Mouse (Mus musculus) mature B cell (primary cell): ENCODE results near the gene Mgat4b.

ENCODE experiments used
- in situ Hi-C: fragments of 300-500 bp; cut with MboI; formaldehyde crosslinking; loops from 2 replicates; pipeline ENCODE4 v1.14.3; 2019

Mgat4b gene

GRCm38 (mm10) chr11:50252166-50252565 lies 41.5 kb downstream of the Mgat4b start:
- in situ Hi-C loops, result no loop called here

GRCm38 (mm10) chr11:50252684-50253265 lies 42.1 kb downstream of the Mgat4b start:
- in situ Hi-C loops, result no loop called here

GRCm38 (mm10) chr11:50253393-50253792 lies 42.7 kb downstream of the Mgat4b start:
- in situ Hi-C loops, result no loop called here

GRCm38 (mm10) chr11:50254010-50254580 lies 43.4 kb downstream of the Mgat4b start:
- in situ Hi-C loops, result no loop called here

GRCm38 (mm10) chr11:50256615-50257014 lies 45.9 kb downstream of the Mgat4b start:
- in situ Hi-C loops, result no loop called here

- in situ Hi-C loops, result no loop called here
Measured at GRCm38 (mm10) chr11:50258310-50258709, 47.6 kb downstream of the Mgat4b start.

- in situ Hi-C loops, result no loop called here
Measured at GRCm38 (mm10) chr11:50262020-50262419, 51.3 kb downstream of the Mgat4b start.

- in situ Hi-C loops, result no loop called here
Measured at GRCm38 (mm10) chr11:50263198-50263597, 52.5 kb downstream of the Mgat4b start.

- in situ Hi-C loops, result no loop called here
Measured at GRCm38 (mm10) chr11:50265931-50266330, 55.2 kb downstream of the Mgat4b start.

GRCm38 (mm10) chr11:50266997-50267396 lies 56.3 kb downstream of the Mgat4b start:
- in situ Hi-C loops, result no loop called here

GRCm38 (mm10) chr11:50269163-50269562 lies 58.5 kb downstream of the Mgat4b start:
- in situ Hi-C loops, result no loop called here

- in situ Hi-C loops, result no loop called here
Measured at GRCm38 (mm10) chr11:50269885-50270284, 59.2 kb downstream of the Mgat4b start.

GRCm38 (mm10) chr11:50272819-50273218 lies 62.1 kb downstream of the Mgat4b start:
- in situ Hi-C loops, result no loop called here

- in situ Hi-C loops, result no loop called here
Measured at GRCm38 (mm10) chr11:50275077-50275476, 64.4 kb downstream of the Mgat4b start.

- in situ Hi-C loops, result no loop called here
Measured at GRCm38 (mm10) chr11:50275568-50276151, 65.0 kb downstream of the Mgat4b start.

- in situ Hi-C loops, result no loop called here
Measured at GRCm38 (mm10) chr11:50277025-50277424, 66.3 kb downstream of the Mgat4b start.

- in situ Hi-C loops, result no loop called here
Measured at GRCm38 (mm10) chr11:50277706-50278105, 67.0 kb downstream of the Mgat4b start.

GRCm38 (mm10) chr11:50279005-50279404 lies 68.3 kb downstream of the Mgat4b start:
- in situ Hi-C loops, result no loop called here

- in situ Hi-C loops, result no loop called here
Measured at GRCm38 (mm10) chr11:50280053-50280452, 69.4 kb downstream of the Mgat4b start.
